Mouse (Mus musculus) neural tube, embryonic 15.5 days (tissue): ENCODE measurements around the gene L3mbtl4. TPM values are rescaled to one million over a fixed set of nuclear protein-coding genes. Genes with fewer than 3 reads are reported as not detected.
"Not testable (repeated sequence)": the region's sequence is repeated elsewhere in the genome, so short reads cannot be mapped to it uniquely, and the experiment has no call there.

ENCODE experiments used
- ATAC-seq: fragments of 200-750 bp; cut with Nextera tagmentation; 2 replicates; pipeline ENCODE4 v1.8.0; 2017; ENCODE audit warnings: mild to moderate bottlenecking, moderate TSS enrichment, moderate library complexity; ENCODE audit not compliant: low FRiP score
- H3K27ac ChIP-seq: fragments of 300-500 bp; sonication (generic); replicated peaks from 2 replicates; pipeline ENCODE4 v1.5.1; 2015; ENCODE audit warnings: mild to moderate bottlenecking, inconsistent platforms
- H3K27me3 ChIP-seq: fragments of 300-500 bp; sonication (generic); replicated peaks from 2 replicates; pipeline ENCODE4 v1.6.1; 2015; ENCODE audit warnings: inconsistent platforms
- H3K36me3 ChIP-seq: fragments of 300-500 bp; sonication (generic); 2 replicates; pipeline ENCODE4 v1.6.1; 2015; ENCODE audit warnings: inconsistent platforms
- H3K4me1 ChIP-seq: fragments of 300-500 bp; sonication (generic); 2 replicates; pipeline ENCODE4 v1.6.1; 2015; ENCODE audit warnings: inconsistent platforms
- H3K4me2 ChIP-seq: fragments of 300-500 bp; sonication (generic); 2 replicates; pipeline ENCODE4 v1.6.1; 2015; ENCODE audit warnings: inconsistent platforms, mild to moderate bottlenecking, moderate library complexity
- H3K4me3 ChIP-seq: fragments of 300-500 bp; sonication (generic); replicated peaks from 2 replicates; pipeline ENCODE4 v1.5.1; 2015; ENCODE audit warnings: mild to moderate bottlenecking, inconsistent platforms
- H3K9ac ChIP-seq: fragments of 300-500 bp; sonication (generic); replicated peaks from 2 replicates; pipeline ENCODE4 v1.6.1; 2015; ENCODE audit warnings: mild to moderate bottlenecking, inconsistent platforms
- H3K9me3 ChIP-seq: fragments of 300-500 bp; sonication (generic); replicated peaks from 2 replicates; pipeline ENCODE4 v1.6.1; 2016; ENCODE audit warnings: inconsistent platforms
- WGBS: fragments of 180-500 bp; shearing (Covaris S2); methylation state at CpG from one replicate; pipeline ENCODE4 v1.1.7; 2015; ENCODE audit warnings: mixed read lengths; 5-methylcytosine and 5-hydroxymethylcytosine counted together
- polyA plus RNA-seq: library from polyadenylated mRNA; unstranded; fragments of >200 nt; fragmentation: Nextera tagmentation; extraction: Ambion mirVana; gene quantifications from 2 replicates; pipeline ENCODE4 v1.2.1, GENCODE M21; 2015

The L3mbtl4 gene
- polyA plus RNA-seq, 1 experiment from 2014 or later, result 5.5 TPM

DNA sequence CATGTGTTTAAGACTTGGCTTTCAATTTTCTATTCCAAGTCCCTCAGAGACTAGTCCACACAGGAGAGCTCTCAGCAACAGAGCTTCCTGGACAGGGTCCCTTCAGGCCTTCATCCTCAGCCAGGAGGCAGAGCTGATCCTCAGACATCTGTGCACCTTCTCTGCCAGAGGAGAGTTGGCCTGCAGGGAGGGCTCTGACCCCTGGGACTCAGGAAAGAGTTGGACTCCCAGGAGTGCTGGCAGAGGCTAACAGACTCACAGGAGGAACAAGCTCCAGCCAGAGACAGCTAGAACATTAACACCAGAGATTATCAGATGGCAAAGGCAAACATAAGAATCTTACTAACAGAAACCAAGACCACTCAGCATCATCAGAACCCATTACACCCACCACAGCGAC lies 133.5 kb downstream of the L3mbtl4 start:
- WGBS, result 72% methylated on average over 1 of the region's 1 CpGs

GRCm38 (mm10) chr17:68422663-68423498 lies 149.3 kb downstream of the L3mbtl4 start:
- WGBS, result 63% methylated on average over 12 of the region's 12 CpGs
- peak overlapping the region; percentile 19 for H3K27ac ChIP-seq

More for the DNA sequence above, 133.5 kb downstream of the L3mbtl4 start:
- not testable (repeated sequence) for H3K9ac ChIP-seq, H3K9me3 ChIP-seq, H3K4me2 ChIP-seq, H3K27ac ChIP-seq, H3K4me3 ChIP-seq, H3K4me1 ChIP-seq, H3K27me3 ChIP-seq, ATAC-seq, H3K36me3 ChIP-seq

GRCm38 (mm10) chr17:68433576-68433975 lies 160.0 kb downstream of the L3mbtl4 start:
- H3K27ac ChIP-seq, result no peak overlapping the region
- no peak overlapping the region for H3K9ac ChIP-seq
- no peaks in the 10 kb centered on the region for H3K9me3 ChIP-seq
- no peak for ATAC-seq
- H3K4me2 ChIP-seq, result no peak overlapping the region
- no peaks in the 10 kb centered on the region for H3K27me3 ChIP-seq
- H3K36me3 ChIP-seq, result no peaks in the 10 kb centered on the region
- WGBS, result 81% methylated on average over 5 of the region's 5 CpGs
- H3K4me1 ChIP-seq, result no peaks in the 10 kb centered on the region
- no peak overlapping the region for H3K4me3 ChIP-seq

More at GRCm38 (mm10) chr17:68422663-68423498, 149.3 kb downstream of the L3mbtl4 start:
- Histone ChIP-seq H3K9ac (no peak overlapping the region), H3K9me3 (no peaks in the 10 kb centered on the region), H3K36me3 (no peaks in the 10 kb centered on the region), H3K4me3 (no peak overlapping the region), H3K27me3 (no peaks in the 10 kb centered on the region), H3K4me1 (no peaks in the 10 kb centered on the region), H3K4me2 (no peak overlapping the region)
- no peak for ATAC-seq

DNA sequence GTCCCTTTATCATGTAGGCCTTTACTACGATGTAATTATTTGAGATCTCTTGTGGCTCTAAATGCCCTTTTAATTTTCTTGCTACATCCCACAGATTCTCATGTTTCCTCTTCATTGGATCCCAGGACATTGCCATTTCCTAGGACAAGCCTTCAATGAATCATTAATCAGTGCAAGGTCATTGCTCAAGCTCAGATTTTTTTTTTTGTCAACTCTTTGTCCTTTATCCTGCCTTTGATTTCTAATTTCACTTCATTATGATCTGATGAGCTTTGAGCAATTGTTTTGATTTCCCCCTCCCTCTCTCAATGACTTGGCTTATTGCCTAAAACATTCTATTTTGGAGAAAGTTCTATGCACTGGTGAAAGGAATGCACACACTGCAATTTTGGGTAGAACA lies 177.3 kb downstream of the L3mbtl4 start:
- Histone ChIP-seq H3K9ac (no peak overlapping the region), H3K4me3 (no peak overlapping the region), H3K4me1 (no peaks in the 10 kb centered on the region), H3K9me3 (no peaks in the 10 kb centered on the region), H3K27ac (no peak overlapping the region), H3K36me3 (no peaks in the 10 kb centered on the region), H3K4me2 (no peak overlapping the region), H3K27me3 (no peaks in the 10 kb centered on the region)
- no peak for ATAC-seq
- 82% methylated on average over 1 of the region's 1 CpGs for WGBS

DNA sequence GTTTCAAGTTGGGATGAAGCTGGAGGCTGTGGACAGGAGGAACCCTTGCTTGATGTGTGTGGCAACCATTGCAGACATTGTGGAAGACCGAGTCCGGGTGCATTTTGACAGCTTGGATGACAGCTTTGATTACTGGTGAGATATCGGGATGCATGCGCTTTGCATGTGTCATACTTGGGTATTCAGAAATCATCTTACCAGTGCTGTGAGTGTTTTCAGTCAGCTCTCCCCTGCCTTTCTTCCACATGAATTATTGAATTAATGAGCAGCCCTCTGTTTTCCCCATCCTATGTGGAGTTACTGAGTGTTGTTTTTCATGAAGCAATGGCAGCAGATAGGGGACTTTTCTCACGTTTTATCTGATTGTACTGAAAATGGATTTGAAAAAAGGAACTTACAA lies 187.9 kb downstream of the L3mbtl4 start:
- Histone ChIP-seq H3K36me3 (no peaks in the 10 kb centered on the region), H3K9me3 (no peaks in the 10 kb centered on the region), H3K4me3 (no peak overlapping the region), H3K27me3 (no peaks in the 10 kb centered on the region), H3K9ac (no peak overlapping the region), H3K4me1 (no peaks in the 10 kb centered on the region), H3K4me2 (no peak overlapping the region), H3K27ac (no peak overlapping the region)
- no peak for ATAC-seq
- 90% methylated on average over 5 of the region's 5 CpGs for WGBS

- Histone ChIP-seq H3K4me2 (no peak overlapping the region), H3K9ac (no peak overlapping the region), H3K9me3 (no peaks in the 10 kb centered on the region), H3K27ac (no peak overlapping the region), H3K36me3 (no peaks in the 10 kb centered on the region), H3K27me3 (no peaks in the 10 kb centered on the region), H3K4me3 (no peak overlapping the region), H3K4me1 (no peaks in the 10 kb centered on the region)
- ATAC-seq, result no peak
- WGBS, result 62% methylated on average over 1 of the region's 1 CpGs
Measured at GRCm38 (mm10) chr17:68467311-68467710, 193.7 kb downstream of the L3mbtl4 start.

DNA sequence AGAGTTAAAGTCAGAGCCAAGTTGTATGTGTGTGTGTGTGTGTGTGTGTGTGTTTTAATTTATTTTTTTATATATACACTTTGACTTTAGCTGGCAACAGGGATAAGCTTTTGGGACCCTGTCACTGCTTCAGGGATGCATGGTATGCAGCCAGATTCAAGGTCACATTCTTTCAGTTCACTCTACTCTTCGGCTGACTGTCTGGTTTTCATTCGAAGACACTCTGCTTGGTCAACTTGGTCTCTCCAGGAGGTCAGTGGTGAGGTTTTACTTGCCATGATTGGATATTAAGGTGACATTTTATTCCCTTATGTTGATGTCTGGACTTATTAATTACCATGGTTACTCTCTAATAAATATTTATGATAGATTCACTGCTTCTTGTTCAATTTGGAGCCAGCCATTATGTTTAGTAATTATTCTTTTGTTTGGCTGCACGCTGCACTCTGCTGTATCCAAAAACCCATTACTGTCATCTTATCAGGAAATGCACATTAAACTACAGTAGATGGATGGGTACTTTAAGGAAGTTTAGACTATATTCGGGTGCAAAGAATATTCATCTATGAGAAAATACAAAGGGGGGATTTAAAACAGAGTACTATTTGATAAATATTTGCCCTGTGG lies 216.6 kb downstream of the L3mbtl4 start:
- no peaks in the 10 kb centered on the region for H3K4me1 ChIP-seq
- no peak overlapping the region for H3K27ac ChIP-seq
- H3K4me2 ChIP-seq, result no peak overlapping the region
- 49% methylated on average over 4 of the region's 4 CpGs for WGBS
- ATAC-seq, result no peak
- H3K27me3 ChIP-seq, result no peaks in the 10 kb centered on the region
- H3K4me3 ChIP-seq, result no peak overlapping the region
- no peak overlapping the region for H3K9ac ChIP-seq
- H3K36me3 ChIP-seq, result no peaks in the 10 kb centered on the region
- no peaks in the 10 kb centered on the region for H3K9me3 ChIP-seq

GRCm38 (mm10) chr17:68492231-68492630 lies 218.6 kb downstream of the L3mbtl4 start:
- H3K9me3 ChIP-seq, result no peaks in the 10 kb centered on the region
- no peaks in the 10 kb centered on the region for H3K36me3 ChIP-seq
- no peak overlapping the region for H3K4me2 ChIP-seq
- no peaks in the 10 kb centered on the region for H3K27me3 ChIP-seq
- WGBS, result 86% methylated on average over 3 of the region's 3 CpGs
- no peak overlapping the region for H3K4me3 ChIP-seq
- no peak overlapping the region for H3K9ac ChIP-seq
- no peak overlapping the region for H3K27ac ChIP-seq
- ATAC-seq, result no peak
- H3K4me1 ChIP-seq, result no peaks in the 10 kb centered on the region

GRCm38 (mm10) chr17:68502998-68503397 lies 229.4 kb downstream of the L3mbtl4 start:
- H3K27me3 ChIP-seq, H3K9me3 ChIP-seq, H3K27ac ChIP-seq, H3K4me3 ChIP-seq, H3K4me2 ChIP-seq, H3K9ac ChIP-seq, H3K36me3 ChIP-seq, H3K4me1 ChIP-seq, ATAC-seq: not testable (repeated sequence)
- WGBS, result 94% methylated on average over 2 of the region's 4 CpGs

DNA sequence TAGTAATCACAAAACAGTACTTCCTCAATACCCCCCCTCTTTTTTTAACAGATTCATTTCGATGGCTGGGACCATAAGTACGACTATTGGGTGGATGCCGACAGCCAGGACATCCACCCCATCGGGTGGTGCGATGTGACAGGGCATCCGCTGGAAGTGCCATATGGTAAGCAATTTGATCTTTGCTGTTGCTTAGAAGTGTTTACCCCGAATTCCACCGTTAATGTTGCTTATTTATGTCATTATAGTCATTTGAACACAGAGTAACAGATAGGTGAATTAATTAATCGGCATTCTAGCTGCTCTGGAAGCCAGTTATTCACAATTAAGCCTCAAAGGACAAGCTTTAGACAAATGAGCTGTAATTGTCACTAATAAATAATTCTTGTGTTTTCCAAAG lies 286.1 kb downstream of the L3mbtl4 start:
- Histone ChIP-seq H3K27me3 (no peaks in the 10 kb centered on the region), H3K9me3 (no peaks in the 10 kb centered on the region), H3K9ac (no peak overlapping the region), H3K4me1 (0 out of 2 replicates have a peak, but pooled peaks cover 2% of the 10 kb centered on the region), H3K36me3 (no peaks in the 10 kb centered on the region), H3K4me3 (no peak overlapping the region), H3K4me2 (no peak overlapping the region), H3K27ac (no peak overlapping the region)
- no peak for ATAC-seq
- WGBS, result 59% methylated on average over 9 of the region's 9 CpGs

DNA sequence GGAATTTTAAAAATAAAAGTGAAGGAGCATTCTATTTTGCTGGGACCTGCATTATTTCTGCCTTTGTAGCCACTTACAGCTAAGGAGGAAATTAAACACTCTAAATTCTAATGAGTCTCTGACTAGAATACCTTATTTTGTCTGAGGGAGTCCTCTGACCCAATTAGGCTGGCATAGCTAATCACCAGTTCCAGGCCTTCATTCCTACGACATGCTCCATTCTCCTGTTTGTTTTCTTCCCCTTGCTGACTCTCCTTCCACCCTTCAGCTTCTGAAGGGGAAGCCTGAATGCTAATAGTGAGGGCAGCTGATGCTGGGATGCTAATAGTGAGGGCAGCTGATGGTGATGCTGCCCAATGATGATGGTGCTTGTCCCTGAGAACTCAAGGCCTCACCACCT lies 286.7 kb downstream of the L3mbtl4 start:
- H3K9me3 ChIP-seq, result no peaks in the 10 kb centered on the region
- H3K4me1 ChIP-seq, result 0 out of 2 replicates have a peak, but pooled peaks cover 2% of the 10 kb centered on the region
- no peak overlapping the region for H3K9ac ChIP-seq
- H3K36me3 ChIP-seq, result no peaks in the 10 kb centered on the region
- H3K4me3 ChIP-seq, result no peak overlapping the region
- 0 out of 2 replicates have a peak, but pooled peaks have one; percentile 28 for ATAC-seq
- no peaks in the 10 kb centered on the region for H3K27me3 ChIP-seq
- WGBS, result 30% methylated on average over 1 of the region's 1 CpGs
- H3K27ac ChIP-seq, result peak overlapping the region; percentile 43; the same call in 1 of the 2 replicates
- H3K4me2 ChIP-seq, result no peak overlapping the region

DNA sequence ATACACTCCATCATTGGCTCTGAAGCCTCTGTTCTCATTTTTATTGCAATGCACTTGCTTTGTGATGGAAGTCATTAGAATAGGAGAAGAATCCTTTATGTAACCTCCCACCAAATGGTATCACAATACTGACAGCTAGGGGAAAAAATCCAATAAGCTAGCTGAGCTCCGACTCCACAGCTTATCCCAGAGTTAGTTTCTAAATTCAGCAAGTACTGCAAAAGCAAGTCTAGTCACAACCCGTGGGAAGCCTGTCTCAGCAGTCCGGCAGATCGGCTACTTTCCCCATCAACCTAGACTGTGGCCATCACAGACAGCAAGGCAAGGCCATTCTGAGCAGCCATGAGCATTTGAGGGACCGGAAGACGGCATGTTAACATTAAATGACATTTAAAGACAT lies 298.2 kb downstream of the L3mbtl4 start:
- Histone ChIP-seq H3K36me3 (no peaks in the 10 kb centered on the region), H3K9me3 (no peaks in the 10 kb centered on the region), H3K4me2 (no peak overlapping the region), H3K9ac (no peak overlapping the region), H3K27ac (no peak overlapping the region), H3K4me1 (no peaks in the 10 kb centered on the region), H3K4me3 (no peak overlapping the region), H3K27me3 (no peaks in the 10 kb centered on the region)
- no peak for ATAC-seq
- 89% methylated on average over 6 of the region's 6 CpGs for WGBS
